Mouse (Mus musculus): ENCODE measurements around the gene Alkbh8.
"Not testable (repeated sequence)": the region's sequence is repeated elsewhere in the genome, so short reads cannot be mapped to it uniquely, and the experiment has no call there.

Gene Alkbh8

DNA sequence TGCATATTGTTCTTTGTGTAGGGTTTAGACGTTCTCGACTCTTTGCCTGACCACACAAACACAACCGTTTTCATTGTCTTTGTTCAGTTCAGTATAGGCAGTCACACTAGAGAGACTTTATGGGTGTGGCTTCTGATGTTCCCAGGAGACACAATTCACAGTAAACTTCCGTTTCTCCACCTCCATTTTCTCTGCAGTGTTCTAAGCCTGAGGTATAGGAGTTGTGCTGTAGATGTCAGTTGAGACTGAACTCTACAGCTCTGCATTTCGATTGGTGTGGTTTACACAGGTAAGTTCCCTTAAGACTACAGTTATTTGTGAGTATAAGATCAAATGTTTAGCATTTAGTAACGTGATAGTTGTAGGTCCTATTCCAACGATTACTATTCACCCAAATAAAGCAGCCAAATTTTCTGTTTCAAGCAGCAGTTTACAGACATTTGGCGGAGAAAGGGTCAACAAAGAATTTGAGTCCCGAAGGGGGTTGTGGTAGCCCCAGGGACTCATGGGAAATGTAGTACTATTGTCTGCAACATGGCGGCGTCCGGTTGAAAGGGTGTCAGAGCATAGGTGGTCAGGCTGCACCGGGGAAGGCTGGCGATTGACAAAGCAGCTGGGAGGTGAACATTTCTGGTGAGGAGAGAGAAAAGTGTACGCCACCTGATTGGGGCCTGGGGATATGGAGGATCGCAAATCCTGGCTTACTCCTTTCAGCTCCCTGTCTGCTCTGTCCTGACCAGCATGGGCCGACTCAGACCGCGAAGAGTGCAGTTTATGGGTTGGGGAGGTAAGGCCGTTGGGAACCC is at the start of gene Alkbh8:
Gene Alkbh8 (plus strand): TSS at position 179 of the 806 bp plus-strand sequence.
- in situ Hi-C loops (cut with MseI, MboI): no loop called here

DNA sequence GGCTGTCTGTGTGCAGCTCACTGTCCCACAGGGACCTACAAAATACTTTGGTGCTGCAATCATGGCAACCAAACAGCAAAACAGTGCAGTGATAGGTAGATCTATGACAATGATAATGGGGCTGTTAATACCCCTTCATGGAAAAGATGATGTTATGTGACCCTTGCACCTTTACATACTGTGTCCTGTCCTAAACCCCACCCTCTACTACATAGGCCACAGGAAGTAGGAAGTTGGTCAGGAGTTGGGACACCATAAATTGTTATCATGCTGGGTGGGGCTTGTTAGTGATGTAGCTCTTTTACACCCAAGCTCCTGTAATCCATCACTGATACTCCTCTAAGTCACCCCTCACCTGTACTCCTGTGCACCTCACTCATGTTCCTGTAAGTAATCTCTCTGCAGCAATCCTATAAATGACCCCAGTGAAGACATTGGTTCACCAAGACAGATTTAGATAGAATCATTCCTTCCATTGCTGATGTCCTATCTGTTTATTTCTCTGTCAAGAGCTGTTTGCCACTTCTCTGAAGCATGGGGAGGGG is 25.6 kb upstream of the Alkbh8 start:
- in situ Hi-C loops (cut with MseI, MboI): no loop called here

DNA sequence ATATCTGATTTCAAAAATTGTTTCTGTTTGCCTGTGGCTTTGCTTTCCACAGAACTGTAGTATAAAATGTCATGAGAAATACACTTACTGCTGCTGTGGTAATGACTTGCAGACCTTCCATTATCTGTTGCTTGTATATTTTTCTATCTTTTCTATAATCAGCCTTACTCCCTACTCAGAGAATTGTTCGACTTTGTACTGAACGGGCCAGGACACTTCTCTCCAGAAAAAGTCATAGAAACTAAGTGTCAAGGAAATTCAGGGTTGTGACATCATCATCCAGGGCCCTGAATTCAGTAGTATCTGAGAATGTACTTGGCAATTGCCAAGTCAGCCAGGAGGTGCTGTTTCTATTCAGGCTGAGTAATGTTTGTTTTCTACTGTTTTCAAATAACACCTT is 24.9 kb upstream of the Alkbh8 start:
- in situ Hi-C loops (cut with MseI, MboI): no loop called here

DNA sequence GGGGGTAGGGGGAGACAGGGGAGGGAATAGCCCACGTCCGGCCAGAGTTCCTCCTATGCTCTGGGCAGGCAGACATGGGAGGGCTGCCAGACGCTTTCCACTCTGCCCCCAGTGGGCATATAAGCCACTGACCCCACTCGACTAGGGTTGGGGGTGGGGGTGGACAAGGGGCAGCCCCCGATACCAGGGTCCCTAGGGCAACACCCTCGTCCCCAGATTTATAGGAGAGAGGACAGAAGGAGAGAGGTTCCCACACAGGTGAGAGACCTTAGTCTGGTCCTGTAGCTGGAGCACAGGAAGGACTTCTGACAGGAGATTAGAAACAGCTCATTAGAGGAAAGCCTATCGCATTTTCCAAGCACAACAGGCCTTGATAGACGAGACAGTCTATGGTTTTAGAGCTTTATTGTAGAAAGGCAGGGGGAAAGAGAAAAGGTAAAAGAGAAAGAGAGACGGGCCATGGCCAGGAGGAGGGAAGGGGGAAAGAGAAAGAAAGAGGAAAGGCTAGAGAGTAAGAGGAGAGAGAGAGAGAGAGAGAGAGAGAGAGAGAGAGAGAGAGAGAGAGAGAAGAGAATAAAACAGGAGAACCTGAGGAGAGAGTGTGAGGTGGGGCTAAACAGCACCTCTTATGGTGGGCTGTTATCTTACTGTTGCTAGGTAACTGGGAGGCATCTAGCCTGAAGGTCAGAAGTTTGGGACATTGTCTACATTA is 7.4 kb upstream of the Alkbh8 start:
- in situ Hi-C loops (cut with MseI, MboI): not testable (repeated sequence)

DNA sequence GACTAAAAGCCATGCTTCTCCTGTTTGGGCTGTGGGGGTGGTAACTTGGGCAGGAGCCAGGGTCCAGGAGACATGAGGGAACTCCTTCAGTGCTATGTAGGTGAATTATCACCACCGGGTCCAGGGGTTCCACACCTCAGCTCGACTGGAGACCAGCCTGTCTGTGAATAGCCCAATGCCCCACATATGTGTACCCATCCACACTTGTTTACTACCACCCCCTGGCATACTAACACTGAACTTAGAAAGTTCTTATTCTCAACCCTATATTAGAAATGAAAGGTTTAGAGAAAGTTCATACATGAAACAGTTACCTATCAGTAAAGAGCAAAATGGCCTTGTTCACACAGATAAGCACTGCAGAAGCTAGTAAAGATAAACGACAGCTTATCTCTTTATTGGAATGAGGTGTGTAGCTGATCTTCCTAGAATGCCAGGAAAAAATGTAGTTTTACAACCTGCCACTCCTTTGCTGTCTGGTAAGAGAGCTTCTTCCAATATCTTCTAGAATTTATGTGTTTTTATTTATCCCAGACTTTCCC is 6.8 kb upstream of the Alkbh8 start:
- in situ Hi-C loops (cut with MseI, MboI): no loop called here

DNA sequence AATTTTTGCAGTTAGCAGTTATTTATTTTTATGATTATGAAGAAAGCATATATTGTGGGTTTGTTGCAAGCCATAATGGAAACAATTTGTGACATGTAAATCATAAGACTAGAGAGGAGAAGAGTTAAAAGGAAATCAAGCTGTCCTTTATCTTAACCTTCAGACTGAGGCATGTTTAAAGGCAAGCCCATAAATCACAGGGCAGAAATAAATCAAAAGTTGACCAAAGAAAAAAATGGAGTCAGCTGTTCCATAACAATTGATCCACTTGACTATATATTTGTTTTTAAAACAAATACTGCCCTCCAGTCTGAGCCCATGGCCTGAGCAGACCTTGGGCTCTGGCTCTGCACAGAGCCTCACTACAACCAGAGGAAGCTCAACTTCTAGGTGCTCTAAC is 4.6 kb upstream of the Alkbh8 start:
- in situ Hi-C loops (cut with MseI, MboI): no loop called here

DNA sequence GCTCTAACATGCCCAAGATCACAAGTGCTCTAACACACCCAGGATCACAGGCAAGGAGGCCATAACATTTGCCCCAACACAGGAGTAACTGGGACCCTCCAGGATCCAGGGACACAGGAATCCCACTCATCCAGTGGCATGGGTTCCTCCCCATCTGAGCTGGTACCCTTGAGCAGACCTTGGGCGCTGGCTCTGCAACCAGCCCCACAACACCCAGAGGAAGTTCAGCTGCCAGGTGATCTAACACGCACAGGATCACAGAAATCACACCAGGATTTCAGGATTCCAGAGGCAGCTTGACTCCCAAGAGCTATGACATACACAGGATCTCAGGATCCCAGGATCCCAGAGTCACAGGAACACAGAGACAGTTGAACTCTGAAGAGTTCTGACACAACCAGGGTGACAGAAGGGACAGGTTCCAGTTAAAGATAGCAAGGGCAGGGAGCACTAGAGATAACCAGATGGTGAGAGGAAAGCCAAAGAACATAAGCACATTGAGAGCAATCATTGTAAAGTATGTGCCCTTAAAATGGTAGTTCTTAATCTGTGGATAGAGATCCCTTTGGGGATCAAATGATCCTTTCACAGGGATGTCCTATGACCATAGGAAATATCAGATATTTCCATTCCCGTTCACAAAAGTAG is 4.1 kb upstream of the Alkbh8 start:
- in situ Hi-C loops (cut with MseI, MboI): no loop called here

DNA sequence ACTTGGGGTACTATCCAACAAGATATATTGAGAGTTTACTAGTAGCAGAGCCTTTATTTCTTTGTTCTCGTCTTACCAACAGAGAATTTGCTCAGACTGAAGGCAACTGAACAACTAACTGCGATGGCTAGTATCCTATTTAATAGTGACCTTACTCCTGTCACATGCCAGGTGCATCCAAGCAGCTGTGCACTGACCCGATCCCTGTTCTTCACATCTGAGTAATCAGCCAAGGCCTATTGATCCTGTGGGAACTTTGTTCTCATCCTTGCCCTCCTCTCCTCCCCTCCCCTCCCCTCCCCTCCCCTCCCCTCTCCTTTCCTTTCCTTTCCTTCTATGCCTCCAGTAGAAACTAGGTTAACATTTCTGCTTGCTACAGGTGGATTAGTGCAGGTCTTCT is 1.7 kb downstream of the Alkbh8 start:
- in situ Hi-C loops (cut with MseI, MboI): no loop called here

DNA sequence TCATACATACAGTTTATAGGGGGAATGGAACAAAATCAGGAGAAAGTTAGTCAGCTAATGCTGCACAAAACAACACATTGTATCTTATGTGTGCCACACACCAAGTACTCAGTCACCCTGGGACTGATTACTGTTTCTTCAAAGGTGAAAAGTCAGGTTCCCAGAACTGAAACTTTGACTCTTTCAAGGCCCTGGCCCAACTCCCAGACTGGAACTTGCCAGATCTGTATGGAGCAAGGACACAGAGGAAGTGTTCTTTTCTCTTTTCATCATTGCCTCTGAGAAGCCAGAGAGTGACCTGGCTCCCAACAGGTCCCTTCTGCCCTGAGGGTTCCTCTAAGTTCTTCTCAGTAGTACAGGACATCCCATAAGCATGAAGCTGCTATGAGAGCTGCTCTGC is 10.2 kb downstream of the Alkbh8 start:
- in situ Hi-C loops (cut with MseI, MboI): no loop called here

DNA sequence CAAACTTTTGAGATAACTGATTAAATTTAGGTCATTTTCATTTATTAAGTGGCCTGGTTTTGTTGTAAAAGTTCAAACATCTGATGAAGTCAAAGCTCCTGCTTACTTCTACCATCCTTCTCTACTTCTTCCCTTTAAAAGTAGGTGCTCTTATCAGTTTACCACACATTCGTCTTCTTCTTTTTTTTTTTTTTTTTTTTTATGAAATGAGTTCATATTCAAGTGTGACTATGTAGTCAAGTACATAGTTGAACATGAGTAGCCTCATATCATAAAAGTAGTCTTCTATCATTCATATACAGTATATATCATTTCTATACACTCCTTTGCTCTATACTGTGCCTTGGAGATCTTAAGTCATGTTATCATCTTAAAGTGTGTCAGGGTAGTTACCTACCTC is 11.0 kb downstream of the Alkbh8 start:
- in situ Hi-C loops (cut with MseI, MboI): no loop called here

DNA sequence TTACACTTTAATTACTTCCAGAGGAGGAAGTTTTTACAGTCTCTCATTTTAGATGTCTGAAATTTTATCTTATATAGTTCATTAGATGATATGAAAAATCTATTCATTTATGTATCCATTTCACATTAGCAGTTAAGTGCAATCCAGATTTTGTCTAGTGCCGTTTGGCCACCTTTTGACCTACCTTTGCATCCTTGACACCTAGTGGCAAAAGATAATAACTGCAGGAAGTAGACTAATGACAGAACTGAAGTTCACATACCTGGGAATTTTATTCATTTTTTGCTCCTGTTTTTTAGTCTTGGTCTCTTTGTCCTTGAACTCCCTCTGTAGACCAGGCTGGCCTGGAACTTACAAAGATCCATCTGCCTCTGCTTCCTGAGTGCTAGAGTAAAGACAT is 15.1 kb downstream of the Alkbh8 start:
- in situ Hi-C loops (cut with MseI, MboI): no loop called here

DNA sequence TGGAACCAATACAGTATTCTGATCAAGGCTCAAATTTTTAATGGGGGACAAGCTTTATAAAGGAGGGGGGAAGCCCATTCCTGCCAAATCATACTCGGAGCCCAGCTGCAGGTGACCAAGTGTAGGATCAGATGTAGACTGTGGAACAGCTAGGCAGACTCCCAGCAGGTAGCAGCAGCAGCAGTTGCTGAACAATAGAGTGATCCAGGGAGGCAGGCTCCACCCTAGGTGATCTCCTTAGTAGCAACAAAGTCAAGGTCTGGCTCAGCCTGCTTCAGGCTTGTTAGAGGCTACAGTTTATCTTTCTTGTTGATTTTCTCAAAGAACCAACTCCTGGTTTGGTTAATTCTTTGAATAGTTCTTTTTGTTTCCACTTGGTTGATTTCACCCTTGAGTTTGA is 41.4 kb downstream of the Alkbh8 start:
- in situ Hi-C loops (cut with MseI, MboI): not testable (repeated sequence)

DNA sequence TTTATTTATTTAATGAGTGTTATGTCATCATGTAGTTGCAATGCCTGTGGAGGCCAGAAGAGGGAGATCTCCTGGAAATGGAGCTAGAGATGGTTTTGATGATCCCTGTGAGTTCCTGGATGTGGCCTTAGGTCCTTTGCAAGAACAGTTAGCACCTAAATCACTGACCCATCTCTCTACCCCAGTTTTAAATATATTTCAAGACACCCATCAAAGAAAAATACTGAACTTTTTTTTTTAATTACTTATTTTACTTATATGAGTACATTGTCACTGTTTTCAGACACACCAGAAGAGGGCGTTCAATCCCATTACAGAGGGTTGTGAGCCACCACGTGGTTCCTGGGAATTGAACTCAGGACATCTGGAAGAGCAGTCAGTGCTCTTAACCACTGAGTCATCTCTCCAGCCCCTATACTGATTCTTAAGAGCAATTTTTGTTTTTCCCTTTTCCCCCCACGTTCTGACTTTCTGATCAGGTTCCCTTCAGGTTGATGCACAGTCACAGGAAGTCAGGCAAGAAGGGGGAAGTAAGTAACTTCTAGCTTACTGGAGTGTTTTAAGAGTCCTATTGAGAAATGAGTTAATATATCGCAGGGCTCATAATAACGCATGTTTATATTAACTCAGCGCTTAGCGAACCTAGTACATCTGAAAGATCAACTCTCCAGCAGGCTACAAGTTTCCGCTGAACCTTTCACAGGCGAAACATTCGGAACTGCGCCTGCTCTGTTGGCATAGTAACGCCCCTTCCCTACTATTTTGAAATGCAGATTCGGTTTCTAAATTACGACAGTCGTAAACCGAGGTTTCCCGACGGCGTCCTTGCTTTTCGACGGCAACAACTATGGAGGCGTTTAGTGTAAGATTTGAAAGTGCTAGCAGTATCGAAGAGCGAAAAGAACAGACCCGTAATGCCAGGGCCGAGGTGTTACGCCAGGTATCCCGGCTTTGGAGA is 68.6 kb downstream of the Alkbh8 start, which contains the start of gene Cwf19l2:
Gene Cwf19l2 (plus strand): TSS at position 342 of the 958 bp plus-strand sequence.
- in situ Hi-C loops (cut with MseI, MboI): no loop called here

DNA sequence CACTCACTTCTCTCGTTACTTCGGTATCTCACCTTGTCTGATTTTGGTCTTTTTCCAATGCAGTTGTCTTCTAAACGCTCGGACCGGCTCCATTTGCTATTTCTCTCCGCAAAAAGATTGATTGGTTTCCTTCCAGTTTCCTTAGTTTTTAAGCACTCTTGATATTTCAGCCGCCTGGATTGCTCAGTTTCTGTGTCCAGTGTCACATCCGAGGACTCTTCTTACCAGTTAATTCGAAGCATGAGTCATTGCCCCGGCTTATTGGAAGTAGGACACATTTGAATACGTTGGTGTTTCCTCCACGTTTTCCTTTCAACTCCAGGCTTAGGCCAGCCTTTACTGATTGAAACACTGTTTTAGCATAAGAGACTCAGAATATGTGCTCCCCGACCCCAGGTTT is 69.4 kb downstream of the Alkbh8 start:
- in situ Hi-C loops (cut with MseI, MboI): no loop called here

DNA sequence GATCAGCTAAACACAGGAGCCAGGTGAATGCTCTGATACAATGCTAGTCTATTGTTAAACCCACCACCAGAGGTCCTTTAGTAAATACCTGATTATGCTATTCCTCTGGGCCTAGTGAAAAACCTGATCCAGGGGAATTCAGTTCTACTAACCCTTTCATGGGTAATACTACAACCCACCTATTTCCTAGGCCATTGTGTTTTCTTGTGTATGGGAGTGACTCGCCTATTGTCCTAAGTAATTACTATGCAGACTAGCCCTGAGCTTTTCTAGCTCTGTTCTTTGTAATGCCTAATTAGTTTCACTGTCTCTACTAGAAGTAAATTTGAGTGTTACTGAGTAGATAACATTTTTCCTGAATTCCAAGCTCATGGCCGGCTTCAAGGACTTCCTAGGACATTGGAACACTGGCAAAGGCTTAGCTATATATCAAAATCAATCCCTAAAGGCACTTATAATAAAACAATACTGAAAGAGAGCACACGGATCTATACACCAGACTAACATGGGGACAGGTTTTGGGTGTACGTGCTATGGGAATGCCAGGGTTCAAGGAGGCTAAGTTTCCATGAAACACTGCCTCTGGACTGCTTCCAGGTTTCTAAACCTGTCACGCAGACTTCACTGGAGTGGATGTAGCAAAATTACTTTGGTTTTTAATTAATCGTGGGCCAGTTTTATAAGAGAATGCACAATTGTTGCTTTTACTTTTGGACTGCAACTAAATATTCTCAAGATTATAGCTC is 104.8 kb downstream of the Alkbh8 start:
- in situ Hi-C loops (cut with MseI, MboI): not testable (repeated sequence)
